Mouse (Mus musculus): ENCODE results near the gene Abhd8.

Gene Abhd8

GRCm38 (mm10) chr8:71477196-71477845 lies 13.9 kb upstream of the Abhd8 start:
- no peak for DNase-seq (ENCODE audit: low spot score)

DNA sequence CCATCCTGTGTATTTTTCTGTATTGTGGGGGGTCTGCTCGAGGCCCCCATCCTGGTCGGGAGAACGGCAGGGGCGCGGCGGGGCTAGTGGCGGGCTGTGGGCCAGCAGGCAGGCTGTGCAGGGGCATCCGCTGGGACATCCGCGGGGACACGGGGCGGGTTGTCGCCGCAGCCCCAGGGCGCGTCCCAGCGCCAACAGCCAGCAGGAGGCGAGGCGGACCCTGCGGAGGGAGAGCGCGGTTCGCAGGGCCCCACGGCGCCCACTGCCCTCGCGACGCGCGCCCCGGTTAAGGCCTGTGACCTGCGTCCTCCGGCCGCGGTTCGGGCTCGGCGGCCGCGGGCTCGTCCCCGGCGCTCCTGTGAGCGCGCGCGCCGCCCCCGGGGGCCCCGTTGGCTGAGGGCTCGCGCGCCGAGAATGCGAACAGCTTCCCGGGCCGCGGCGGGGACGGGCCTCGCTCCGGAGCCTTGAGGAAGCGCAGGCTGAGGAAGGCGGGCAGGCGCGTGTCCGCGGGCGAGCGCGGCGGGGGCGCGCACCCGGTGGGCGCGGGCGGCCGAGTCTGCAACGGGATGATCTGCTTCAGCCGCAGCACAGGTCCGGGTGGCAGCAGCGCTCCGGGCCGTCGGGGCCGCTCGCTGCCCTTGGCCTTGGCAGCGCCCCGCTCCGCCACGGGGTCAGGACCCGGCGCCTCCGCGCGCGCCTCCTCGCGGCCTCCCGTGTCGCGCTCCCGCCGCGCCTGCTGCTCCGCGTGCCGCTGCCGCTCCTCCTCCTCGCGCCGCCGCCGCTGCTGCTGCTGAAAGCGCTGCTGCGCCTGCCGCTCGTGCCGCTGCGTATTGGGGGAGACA lies 12.9 kb upstream of the Abhd8 start:
- peak; percentile 74 for DNase-seq (ENCODE audit: low spot score)

GRCm38 (mm10) chr8:71475702-71476075 lies 12.2 kb upstream of the Abhd8 start:
- no peak for DNase-seq (ENCODE audit: low spot score)

DNA sequence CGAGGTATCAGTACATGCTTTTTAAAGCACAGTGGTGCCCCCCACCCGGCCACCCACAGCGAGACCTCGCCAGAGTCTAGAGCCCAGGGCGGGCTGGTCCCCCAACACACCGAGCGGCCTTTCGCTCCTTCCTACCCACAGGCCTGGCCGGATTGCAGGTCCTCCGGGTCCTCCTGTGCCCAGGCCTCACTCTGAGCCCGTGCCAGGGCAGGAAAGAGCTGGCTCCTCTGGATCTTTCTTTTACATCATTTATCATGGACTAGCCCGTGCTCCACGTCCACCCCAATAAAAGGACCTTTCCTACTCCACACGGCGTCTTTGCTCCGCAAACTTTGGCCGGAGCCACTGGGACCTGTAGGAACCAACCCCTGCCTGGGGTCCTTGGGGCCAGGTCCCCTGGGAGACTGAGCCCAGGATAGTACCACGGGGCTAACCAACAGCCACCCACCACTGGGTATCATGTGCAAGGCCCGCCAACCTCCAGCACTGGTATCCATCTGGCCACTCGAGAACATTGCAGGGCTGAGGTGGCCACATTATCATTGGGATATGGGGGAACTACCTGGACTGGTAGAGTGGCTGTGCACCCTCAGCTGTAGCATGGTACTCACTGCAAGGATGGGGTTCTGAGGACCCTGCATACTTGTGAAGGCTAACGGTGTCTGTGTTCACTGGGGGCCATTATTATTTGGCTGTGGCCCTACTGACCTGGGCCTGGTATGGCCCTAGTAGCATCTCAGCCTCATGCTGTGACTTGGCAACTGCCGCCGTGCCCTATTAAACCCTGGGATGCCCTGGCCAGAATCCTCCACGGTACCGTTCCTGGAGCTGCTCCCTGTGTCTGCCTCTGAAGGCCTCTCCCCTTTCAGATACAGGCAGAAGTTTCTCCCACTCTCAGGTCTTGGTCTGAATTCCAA lies 11.6 kb upstream of the Abhd8 start:
- DNase-seq (ENCODE audit: low spot score), result no peak

- DNase-seq (ENCODE audit: low spot score), result no peak
Measured at GRCm38 (mm10) chr8:71474344-71474743, 10.9 kb upstream of the Abhd8 start.

- no peak for DNase-seq (ENCODE audit: low spot score)
Measured at GRCm38 (mm10) chr8:71472601-71473386, 9.3 kb upstream of the Abhd8 start.

DNA sequence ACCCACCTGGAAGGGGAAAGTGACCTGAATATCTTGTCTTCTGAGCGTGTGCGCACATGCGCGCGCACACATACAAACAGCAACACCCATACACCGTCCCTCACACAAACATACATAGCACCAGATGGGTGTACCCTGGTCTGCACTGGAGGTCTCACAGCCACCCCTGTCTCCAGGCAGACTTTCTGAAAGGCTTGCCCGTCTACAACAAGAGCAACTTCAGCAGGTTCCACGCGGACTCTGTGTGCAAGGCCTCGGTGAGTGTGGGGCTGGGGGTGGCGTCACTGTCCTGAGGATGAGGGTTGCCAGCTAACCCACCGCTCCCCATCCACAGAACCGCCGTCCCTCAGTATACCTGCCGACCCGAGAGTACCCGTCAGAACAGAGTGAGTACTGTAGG lies 8.4 kb upstream of the Abhd8 start:
- DNase-seq (ENCODE audit: low spot score), result no peak

- no peak for DNase-seq (ENCODE audit: low spot score)
Measured at GRCm38 (mm10) chr8:71470913-71471255, 7.4 kb upstream of the Abhd8 start.

DNA sequence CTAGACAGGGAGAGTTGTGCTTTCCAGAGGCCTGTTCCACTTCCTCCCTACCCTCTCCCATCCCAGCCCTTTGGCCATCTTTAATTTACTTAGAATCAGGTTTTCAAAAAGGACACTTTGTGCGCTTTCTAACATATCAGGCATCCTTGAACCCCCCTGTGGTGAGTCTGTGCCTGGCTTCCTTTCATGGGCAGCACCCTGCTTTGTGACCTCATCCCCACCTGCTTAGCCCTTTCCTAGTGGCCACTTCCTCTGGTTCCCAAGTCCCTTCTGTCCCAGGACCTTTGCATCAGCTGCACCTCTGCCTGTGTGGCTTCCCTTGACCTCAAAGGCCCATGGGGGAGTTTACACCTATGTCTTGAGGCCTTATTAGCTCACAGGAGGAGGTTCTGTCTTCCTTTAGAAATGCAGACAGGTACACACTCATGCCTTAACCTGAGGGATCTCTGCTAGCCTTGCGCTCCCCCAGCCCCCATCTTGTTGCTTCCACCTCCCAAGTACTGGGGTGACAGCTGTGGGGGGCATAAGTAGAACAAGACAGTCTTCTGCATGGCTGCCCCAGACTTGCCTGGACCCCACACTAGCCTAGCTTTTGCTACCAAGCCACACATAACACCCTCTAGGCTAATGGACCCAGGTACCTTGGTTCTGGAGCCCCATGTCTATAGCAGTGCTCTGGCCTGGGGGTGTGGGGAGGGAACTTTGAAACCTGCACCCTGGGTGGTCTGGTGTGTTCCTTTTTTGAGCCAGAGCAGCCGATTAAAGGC lies 6.9 kb upstream of the Abhd8 start:
- no peak for DNase-seq (ENCODE audit: low spot score)

DNA sequence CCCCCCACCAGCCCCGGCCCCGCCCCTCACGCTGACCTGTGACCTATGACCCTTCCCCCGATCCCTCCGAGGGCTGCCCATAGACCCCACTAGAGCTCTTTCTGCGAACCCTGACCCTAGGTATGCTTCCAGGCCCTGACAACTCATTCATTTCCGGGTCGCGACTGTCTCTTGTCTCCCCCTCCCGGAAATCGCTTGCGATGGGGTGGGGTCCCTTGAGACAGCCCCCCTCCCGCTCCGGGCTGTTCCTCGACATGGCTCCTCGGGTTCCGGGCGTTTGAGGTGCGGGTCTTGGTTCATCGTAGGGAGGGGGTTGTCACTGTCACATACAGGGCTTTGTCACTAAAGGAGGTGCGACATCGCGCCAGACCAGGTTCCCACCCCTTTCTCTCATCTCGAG lies 6.0 kb upstream of the Abhd8 start:
- no peak for DNase-seq (ENCODE audit: low spot score)

DNA sequence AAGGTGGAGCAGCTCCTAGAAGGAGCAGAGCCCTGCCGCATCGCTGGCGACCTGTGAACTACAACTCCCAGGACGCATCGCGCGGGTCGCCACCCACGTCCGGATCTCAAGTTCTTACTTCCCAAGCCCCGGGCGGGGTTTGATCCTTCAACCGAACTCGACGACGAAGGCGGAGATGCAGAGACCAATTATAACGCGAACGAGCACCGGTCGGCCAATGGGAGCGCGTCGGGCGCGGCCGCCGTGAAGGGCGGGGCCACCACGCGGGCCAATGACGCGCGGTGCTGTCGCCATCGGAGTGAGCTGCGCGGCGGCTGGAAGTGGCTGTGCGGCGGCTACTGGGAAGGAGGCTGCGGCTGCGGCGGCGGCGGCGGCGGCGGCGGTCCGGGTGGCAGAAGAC lies 5.5 kb upstream of the Abhd8 start, which contains the start of gene Dda1:
Gene Dda1, plus strand, starts transcription at position 284 of the 400 bp plus-strand sequence.
- DNase-seq (ENCODE audit: low spot score), result peak; percentile 99

- no peak for DNase-seq (ENCODE audit: low spot score)
Measured at GRCm38 (mm10) chr8:71468001-71468400, 4.5 kb upstream of the Abhd8 start.

DNA sequence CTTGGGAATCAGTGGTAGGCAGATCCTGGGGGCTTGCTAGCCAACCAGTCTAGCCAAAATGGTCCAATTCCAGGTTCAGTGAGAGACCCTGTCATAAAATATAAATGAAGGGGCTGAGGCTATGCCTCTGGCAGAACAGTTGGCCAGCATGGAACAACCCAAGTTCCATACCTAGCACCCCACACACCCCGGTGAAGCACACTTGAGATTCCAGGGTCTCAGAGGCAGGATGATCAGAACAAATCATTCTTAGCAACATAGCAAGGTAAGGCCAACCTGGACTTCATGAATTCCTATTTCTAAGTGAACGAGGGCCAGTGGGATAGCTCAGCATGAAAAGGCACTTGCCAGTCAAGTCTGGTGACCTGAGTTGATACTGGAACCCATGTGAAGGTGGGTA lies 3.7 kb upstream of the Abhd8 start:
- no peak for DNase-seq (ENCODE audit: low spot score)

DNA sequence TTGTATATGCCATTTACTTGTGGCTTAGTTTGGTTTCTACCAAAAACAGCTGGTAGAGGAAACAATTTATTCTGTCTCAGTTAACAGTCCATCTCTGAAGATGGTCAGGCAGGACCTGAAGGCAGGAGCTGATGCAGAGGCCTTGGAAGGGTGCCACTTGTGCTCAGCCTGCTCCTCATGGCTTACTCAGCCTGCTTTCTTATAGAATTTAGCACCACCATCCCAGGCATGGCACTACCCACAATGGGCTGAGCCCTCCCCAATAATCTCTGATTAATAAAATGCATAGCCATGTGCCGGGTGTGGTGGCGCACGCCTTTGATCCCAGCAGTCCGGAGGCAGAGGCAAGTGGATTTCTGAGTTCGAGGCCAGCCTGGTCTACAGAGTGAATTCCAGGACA lies 2.7 kb upstream of the Abhd8 start:
- no peak for DNase-seq (ENCODE audit: low spot score)

DNA sequence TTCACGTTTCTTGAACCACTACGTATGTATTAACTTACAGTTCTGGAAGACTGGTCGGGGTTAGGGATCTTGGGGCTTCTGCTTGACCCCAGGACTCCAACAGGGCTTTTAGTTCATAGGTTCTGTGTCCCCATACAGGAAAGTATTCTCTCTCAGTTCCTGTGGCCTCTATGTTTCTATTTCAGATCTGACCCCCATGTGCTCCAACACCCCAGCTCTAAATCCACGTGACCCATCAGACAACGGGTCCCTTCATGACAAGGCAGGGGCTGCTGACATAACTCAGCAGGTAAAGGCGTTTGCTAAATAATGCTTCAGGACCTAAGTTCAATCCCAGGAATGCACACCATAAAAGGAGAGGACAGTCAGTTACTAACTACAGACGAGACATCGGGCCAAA lies 2.3 kb upstream of the Abhd8 start:
- no peak for DNase-seq (ENCODE audit: low spot score)

- DNase-seq (ENCODE audit: low spot score), result peak; percentile 100
Measured at GRCm38 (mm10) chr8:71464513-71465500, 1.4 kb upstream of the Abhd8 start, which contains the start of gene Mrpl34. TSS of gene Mrpl34 (plus strand) at chr8:71464959.

GRCm38 (mm10) chr8:71462786-71463185 lies 669 bp downstream of the Abhd8 start:
- DNase-seq (ENCODE audit: low spot score), result no peak

DNA sequence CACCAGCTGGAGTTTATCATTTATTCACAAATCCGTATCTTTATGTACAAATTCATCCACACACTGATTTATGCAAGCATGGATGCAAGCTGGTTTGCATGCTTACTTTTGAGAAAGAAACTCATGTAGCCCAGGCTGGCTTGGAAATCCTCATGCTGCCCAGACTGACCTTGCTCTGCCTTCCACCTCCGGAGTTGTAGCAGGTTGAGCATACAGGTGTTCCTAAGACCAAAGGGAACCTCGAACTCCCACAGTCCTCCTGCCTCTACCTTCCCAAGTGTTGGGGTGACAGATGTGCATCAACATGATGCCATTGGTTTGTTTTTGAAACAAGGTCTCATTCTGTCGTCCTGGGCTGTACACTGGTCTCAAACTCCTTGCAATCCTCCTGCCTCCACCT lies 1.3 kb downstream of the Abhd8 start:
- no peak for DNase-seq (ENCODE audit: low spot score)

DNA sequence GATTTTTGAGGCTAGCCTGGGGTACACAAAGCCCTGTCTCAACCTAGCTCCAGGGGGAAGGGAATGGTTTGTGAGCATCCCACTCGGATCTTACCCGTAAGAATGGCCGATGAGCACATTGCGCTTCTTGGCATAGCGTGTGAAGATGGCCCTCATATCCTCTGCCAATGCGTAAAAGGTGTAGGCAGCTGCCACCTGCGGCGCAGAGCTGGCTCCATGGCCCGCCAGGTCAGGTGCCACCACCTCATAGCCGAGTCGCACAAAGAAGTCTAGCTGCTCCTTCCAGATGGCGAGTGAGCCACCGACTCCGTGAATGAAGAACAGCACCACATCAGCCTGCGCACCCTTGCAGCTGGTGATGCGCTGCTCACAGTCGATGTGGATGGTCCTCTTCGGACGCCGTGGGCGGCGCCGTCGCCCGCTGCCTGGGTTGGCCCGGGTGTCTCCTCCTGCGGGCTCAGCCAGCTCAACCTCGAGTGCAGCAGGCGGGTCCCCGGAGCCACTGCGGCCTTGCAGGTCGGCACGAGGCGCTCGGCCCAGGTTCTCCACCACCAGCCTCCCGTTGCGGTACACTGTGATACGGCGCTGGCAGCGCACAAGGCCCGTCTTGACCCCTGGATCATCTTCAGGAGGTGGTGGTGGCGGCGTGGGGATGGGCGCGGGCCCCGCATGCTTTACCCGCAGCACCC lies 2.2 kb downstream of the Abhd8 start:
- DNase-seq (ENCODE audit: low spot score), result no peak

All from left cerebral cortex, adult 11 months (tissue).